Comparison of ENCODE assay signal across 26 mouse cellular contexts in the genomic region with DNA sequence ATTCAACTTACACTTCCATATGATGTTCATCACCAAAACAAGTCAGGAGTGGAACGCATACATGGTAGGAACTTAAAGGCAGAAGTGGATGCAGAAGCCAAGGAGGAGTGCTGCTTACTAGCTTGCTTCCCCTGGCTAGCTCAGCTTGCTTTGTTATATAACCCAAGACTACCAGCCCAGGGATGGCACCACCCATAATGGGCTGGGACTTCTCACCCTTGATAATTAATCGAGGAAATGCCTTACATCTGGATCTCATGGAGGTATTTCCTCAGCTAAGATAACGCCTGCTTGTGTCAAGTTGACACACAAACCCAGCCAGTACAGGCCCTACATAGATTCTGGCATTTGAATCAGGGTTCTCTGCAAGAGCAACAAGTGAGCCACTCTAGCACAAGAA. TPM values are rescaled to one million over a fixed set of nuclear protein-coding genes. Genes with fewer than 3 reads are reported as not detected.
"Had no signal": no experiment of that assay in that cellular context is flagged by ENCODE, and none has a peak within 500 bp of the region (broad histone marks: within the 10 kb centered on the region; RNA-seq: fewer than 3 reads in every experiment).

No protein-coding gene starts in this region.

- DNase-seq: forebrain, postnatal 0 days; gastrocnemius, postnatal 14 days; gastrocnemius, postnatal 36 days; heart, adult 2 months; heart, postnatal 10 days; kidney, adult 18-20 months; kidney, adult 9 months; kidney, postnatal 10 days; kidney, postnatal 36 days; layer of hippocampus, adult 9-11 months; layer of hippocampus, postnatal 36 days; left cerebral cortex, postnatal 4 days; liver; liver, embryonic 13.5 days had no signal

RNA-seq across cellular contexts. Expression of a gene that starts 7.4 kb away (rescaled TPM):
- total RNA-seq: forebrain, postnatal 0 days; gastrocnemius, adult 18-20 months; gastrocnemius, adult 8-10 months; gastrocnemius, postnatal 14 days; gastrocnemius, postnatal 36 days; heart, adult 2 months; heart, postnatal 10 days; heart, postnatal 25 days; hematopoietic stem cell, adult 5-6 weeks; hindbrain, postnatal 0 days; layer of hippocampus, adult 18-20 months; layer of hippocampus, postnatal 14 days; layer of hippocampus, postnatal 36 days; left cerebral cortex, adult 18-20 months; left cerebral cortex, adult 8-10 months; left cerebral cortex, postnatal 10 days; left cerebral cortex, postnatal 25 days; left cerebral cortex, postnatal 4 days had no signal

RNA-seq across cellular contexts. Expression of a gene that starts 15.1 kb away (rescaled TPM):
- total RNA-seq: gastrocnemius, adult 18-20 months; gastrocnemius, adult 8-10 months; gastrocnemius, postnatal 14 days; gastrocnemius, postnatal 36 days; heart, adult 2 months; heart, postnatal 10 days; heart, postnatal 25 days; hematopoietic stem cell, adult 5-6 weeks; hindbrain, postnatal 0 days; layer of hippocampus, adult 18-20 months; layer of hippocampus, adult 8-10 months; layer of hippocampus, postnatal 14 days; layer of hippocampus, postnatal 36 days; left cerebral cortex, adult 18-20 months; left cerebral cortex, adult 8-10 months; left cerebral cortex, postnatal 10 days; left cerebral cortex, postnatal 25 days; left cerebral cortex, postnatal 4 days had no signal

RNA-seq across cellular contexts. Expression of a gene that starts 19.1 kb away (rescaled TPM):
- total RNA-seq: forebrain, postnatal 0 days; gastrocnemius, adult 18-20 months; gastrocnemius, adult 8-10 months; gastrocnemius, postnatal 14 days; gastrocnemius, postnatal 36 days; heart, adult 2 months; heart, postnatal 10 days; heart, postnatal 25 days; hematopoietic stem cell, adult 5-6 weeks; hindbrain, postnatal 0 days; layer of hippocampus, adult 18-20 months; layer of hippocampus, adult 8-10 months; layer of hippocampus, postnatal 36 days; left cerebral cortex, adult 18-20 months; left cerebral cortex, adult 8-10 months; left cerebral cortex, postnatal 10 days; left cerebral cortex, postnatal 25 days; left cerebral cortex, postnatal 4 days had no signal
